Mouse (Mus musculus): Measurements from ENCODE around the gene Vmn1r171.
"Not testable (repeated sequence)": the region's sequence is repeated elsewhere in the genome, so short reads cannot be mapped to it uniquely, and the experiment has no call there.

The Vmn1r171 gene

GRCm38 (mm10) chr7:23630422-23630821 lies at the start of gene Vmn1r171:
TSS of gene Vmn1r171 (plus strand) at chr7:23630722.
- no peak for DNase-seq (ENCODE audit: low read depth, low spot score)

DNA sequence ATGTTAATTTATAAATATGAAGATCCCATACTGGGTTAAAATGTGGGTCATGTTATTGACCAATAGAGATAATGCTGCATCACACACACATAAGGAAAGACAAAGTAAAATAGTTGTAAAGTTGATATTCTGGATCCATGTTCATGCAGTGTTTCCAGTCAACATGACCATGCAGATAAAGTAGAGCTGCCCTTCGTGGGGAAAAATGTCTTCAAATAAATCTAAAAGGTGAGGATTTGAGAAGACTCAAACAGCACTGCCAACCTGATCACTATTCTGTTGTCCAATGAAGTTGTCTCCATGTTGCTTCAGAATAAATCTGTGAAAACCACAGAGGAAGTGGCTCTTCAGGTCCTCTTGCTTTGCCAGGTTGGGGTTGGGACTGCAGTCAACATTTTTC lies 24.6 kb upstream of the Vmn1r171 start, which contains the start of gene Vmn1r170:
Gene Vmn1r170 (plus strand): TSS at position 301 of the 400 bp plus-strand sequence.
- DNase-seq (ENCODE audit: low read depth, low spot score): not testable (repeated sequence)

GRCm38 (mm10) chr7:23658016-23658415 lies 27.5 kb downstream of the Vmn1r171 start, which contains the start of gene Vmn1r172:
TSS of gene Vmn1r172 (plus strand) at chr7:23658316.
- no peak for DNase-seq (ENCODE audit: low read depth, low spot score)

Measured in ZHBTc4 (cell line).